Mouse (Mus musculus): ENCODE results near the gene Olfr279. TPM values are rescaled to one million over a fixed set of nuclear protein-coding genes. Genes with fewer than 3 reads are reported as not detected.
"Not testable (repeated sequence)": the region's sequence is repeated elsewhere in the genome, so short reads cannot be mapped to it uniquely, and the experiment has no call there.

Olfr279 gene
- total RNA-seq, 2 experiments from 2014 or later = not detected

DNA sequence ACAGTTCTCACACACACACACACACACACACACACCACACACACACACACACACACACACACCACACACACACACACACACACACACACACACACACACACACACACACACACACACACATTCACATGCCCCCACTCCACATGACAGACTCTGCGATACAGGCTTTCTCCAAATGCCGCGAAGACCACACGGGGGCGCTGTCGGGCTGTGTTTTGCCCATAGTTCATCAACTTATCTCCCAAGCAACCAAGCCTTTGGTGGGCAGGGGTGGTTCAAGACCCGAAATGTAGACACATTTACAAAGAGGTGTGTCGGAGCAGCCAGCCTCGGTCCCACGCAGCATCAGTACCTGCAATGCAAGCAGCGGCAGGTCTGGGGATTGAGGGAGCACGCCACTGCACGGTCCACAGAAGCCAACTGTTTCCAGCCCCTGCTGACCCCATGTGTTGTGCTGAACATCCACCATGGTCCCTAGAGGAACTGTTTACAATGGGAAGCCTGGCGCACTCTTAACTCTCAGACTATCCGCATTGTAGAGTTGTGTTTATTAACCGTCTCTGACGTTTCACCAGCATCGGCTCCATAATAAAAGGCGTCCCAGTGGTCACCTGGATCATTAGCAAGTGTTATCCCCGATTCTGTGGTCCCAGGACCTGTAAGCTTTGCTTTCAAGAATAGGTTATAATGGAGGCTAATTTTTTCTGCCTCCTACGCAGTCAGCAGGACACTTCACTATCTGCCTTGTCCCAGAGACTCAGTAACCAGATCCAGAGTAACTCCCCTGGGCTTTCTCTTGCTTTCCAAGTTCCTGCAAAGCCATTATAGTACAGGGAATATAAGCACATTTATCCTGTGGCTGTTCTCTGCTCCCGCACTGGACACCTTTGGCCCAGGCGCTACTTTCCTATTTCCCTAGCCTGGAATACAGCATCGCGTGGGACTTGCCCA lies 18.5 kb downstream of the Olfr279 start:
- peak; percentile 84 for ATAC-seq (replicated peaks; ENCODE audit: low FRiP score, poor library complexity, severe bottlenecking)

DNA sequence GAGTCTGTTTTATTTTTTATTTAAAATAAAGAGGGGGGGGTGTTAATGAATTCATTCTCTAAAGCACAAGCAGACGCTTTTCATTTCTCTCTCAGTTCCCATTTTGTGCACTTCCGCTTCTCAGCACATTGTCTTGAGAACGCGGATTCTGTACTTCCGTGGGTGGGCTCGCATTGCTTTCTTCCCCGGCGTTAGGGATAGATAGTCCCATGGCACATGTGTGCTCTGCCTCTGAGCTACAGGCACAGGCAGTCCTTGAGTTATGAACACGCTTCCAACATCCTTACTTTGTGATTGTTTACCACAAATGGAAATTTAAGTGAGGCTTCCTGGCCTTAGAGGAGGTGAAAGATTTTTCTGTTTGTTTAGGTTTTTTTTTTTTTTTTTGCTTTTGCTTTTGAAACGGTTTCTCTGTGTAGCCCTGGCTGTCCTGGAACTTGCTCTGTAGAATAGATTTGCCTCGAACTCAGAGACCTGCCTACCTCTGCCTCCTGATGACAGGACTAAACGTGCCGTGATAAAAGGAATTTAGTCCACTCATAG lies 19.3 kb downstream of the Olfr279 start:
- no peak for ATAC-seq (replicated peaks; ENCODE audit: low FRiP score, poor library complexity, severe bottlenecking)

DNA sequence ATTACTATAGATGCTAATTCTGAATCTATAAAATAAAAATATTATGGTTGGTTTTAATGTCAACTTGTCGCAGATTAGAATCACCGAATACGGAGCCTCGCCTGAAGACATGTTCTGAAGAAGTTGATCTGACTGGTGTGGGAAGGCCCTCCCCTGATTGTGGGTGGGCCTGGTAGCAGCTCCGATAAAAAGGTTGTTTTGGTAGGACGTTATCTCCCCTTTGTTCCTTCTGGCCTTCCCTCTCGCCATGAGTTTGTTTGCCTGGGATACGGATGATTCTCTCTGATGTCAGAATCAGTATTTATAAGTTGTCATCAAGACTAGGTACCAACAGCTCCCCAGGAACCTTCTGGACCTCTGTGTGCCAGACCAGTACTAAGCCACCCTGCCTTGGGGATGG lies 20.0 kb downstream of the Olfr279 start:
- ATAC-seq (replicated peaks; ENCODE audit: low FRiP score, poor library complexity, severe bottlenecking) = no peak

DNA sequence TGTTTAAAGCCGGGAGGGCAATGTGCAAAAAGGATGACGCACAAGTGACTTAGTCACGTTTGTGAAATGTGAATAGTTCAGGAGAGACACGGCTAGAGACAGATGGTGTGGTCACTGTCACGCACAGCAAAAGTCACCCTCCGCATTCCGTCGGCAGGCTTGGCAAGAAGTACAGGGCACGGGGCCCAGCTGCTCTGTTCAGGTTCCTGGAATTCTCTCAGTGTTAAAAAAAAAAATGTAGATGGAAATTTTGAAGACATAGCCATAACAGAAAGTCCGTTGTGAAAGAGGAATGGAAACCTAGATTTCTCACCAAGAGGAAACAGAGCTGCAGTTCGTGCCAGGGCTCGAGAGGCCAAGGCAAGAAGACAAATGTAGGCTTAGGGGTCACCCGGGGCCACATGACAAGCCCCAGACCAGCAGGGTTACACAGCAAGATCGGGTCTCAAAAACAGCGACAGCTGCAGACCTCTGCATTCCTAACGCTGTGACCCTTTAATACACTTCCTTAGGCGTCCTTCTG lies 20.7 kb downstream of the Olfr279 start:
- ATAC-seq (replicated peaks; ENCODE audit: low FRiP score, poor library complexity, severe bottlenecking) = no peak

DNA sequence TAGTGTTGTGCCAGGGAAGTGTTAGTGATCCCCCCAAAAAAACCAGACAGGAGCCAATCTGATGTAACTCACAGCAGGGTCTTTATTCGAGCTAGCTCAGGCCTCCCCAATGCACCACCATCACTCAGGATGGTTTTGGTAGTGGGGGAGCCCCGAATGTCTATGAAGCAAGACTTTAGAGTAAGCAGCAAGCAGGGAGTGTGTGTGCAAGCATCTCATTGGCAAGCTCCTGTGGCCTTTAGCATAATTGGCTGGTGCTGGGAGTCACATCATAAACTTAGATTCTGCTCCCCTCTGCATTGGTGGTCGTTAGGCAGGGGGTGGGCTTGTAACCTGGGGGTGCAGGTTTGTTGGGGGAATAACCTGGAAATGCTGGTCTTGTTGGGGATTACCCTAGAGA lies 21.5 kb downstream of the Olfr279 start:
- not testable (repeated sequence) for ATAC-seq (replicated peaks; ENCODE audit: low FRiP score, poor library complexity, severe bottlenecking)

DNA sequence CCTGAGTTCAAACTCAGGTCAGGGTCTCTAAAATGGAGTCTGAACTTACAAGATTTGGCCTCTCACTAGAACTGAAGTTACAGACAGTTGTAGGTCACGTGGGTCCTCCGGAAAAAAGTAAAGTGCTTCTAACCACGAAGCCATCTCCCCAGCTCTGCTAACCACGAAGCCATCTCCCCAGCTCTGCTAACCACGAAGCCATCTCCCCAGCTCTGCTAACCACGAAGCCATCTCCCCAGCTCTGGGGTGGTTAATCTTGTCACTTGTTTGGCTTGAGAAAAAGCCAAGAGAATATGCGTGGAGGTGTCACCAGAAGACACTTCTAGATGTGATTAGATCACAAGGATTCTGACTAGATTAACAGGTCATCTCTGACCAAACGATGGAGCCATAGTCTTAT lies 21.9 kb downstream of the Olfr279 start:
- no peak for ATAC-seq (replicated peaks; ENCODE audit: low FRiP score, poor library complexity, severe bottlenecking)

DNA sequence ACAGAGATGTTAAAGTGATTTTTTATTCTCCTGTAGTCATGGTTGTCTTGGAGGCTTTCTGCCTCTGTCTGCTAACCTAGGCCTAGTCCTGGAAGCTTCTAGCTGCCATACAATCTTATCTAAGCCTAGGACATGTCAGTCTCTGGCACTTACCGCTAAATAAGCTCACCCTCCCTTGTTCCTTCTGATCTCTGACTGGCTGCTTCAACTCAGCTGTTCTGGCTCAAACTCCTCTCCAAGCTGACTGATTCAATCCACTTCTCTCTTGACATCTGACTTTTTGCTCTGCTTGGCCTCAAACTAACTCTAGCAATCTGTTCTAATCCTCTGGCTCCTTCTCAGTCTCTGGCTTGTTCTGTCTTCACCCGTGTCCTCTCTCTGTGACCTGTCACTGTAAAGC lies 22.6 kb downstream of the Olfr279 start:
- not testable (repeated sequence) for ATAC-seq (replicated peaks; ENCODE audit: low FRiP score, poor library complexity, severe bottlenecking)

DNA sequence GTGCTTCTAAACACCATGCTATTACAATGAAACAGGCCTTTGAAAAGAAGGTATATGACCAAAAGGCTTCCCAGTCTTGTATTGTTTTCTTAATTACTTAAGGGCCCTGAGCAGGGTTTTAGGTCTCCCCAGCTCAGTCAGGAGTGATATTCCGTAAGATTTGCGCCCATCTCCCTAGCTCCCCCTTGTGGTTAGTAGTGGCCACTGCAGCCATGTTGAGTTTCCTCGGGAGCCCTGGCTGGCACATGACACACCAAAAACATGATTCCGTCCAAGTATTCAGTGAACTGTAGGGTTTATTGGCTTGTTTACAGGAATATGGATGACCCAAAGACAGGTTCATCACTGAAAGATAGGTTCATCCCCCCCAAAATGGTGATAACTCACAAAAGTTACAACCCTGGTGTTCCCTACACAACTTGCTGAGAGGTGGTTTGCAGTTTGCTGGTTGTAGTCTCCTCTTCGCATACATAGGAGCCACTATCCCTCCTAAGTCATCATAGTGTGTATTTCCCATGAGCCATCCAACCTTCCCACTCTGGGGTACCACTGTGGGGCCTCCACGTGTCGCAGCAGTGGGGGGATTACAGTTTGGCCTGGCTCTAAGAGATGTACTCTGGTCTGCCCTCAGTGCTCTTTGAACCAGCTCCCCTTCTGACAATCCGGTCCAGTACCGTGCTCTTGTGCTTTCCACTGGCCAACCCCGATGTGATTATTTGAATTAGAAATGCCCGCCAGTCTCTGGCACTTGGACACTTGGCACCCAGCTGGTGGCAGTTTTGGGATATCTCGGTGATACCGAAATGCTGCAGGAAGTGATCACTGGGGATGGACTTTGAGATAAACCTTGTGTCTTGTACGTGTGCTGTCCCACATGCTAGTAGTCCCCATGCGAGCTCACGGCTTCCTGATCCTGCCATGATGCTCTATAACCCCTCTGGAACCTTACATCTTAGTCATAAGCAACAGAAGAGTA lies 25.5 kb downstream of the Olfr279 start:
- ATAC-seq (replicated peaks; ENCODE audit: low FRiP score, poor library complexity, severe bottlenecking) = peak; percentile 80

DNA sequence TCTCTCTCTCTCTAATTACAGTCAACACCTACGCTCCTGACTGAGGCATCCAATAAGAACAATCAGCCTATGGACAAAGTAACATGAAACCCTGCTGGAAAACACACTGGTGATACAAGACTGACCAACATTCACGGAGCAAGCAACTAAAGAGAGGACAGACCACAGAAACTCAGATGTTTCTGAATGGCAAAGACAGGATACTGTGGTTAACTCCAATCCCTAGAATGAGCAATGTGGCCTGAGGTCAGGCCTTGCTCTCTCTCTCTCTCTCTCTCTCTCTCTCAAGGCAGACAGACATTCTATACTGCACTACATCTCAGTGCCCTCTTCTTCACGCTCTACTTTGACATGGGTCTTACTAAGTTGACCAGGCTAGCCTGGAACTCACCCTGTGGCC lies 29.0 kb downstream of the Olfr279 start:
- ATAC-seq (replicated peaks; ENCODE audit: low FRiP score, poor library complexity, severe bottlenecking) = no peak

DNA sequence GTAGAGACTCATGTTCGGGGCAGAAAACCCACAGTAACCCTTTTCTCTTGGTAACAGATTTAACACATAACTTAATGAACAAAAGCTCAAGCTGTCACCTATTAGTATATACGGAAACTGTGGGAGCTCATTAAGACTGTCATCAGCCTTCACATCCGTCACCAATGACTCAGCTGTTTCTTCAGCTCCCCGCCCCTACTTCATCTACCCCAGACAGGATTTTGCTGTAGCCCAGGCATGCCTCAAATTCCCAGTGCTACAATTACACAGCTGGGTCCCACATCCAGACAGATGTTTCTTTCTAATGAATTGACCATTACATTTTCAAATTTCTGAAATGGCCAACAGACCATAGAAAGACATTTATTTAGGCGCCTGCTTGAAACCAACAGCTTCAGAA lies 33.9 kb downstream of the Olfr279 start:
- ATAC-seq (replicated peaks; ENCODE audit: low FRiP score, poor library complexity, severe bottlenecking) = peak; percentile 92

DNA sequence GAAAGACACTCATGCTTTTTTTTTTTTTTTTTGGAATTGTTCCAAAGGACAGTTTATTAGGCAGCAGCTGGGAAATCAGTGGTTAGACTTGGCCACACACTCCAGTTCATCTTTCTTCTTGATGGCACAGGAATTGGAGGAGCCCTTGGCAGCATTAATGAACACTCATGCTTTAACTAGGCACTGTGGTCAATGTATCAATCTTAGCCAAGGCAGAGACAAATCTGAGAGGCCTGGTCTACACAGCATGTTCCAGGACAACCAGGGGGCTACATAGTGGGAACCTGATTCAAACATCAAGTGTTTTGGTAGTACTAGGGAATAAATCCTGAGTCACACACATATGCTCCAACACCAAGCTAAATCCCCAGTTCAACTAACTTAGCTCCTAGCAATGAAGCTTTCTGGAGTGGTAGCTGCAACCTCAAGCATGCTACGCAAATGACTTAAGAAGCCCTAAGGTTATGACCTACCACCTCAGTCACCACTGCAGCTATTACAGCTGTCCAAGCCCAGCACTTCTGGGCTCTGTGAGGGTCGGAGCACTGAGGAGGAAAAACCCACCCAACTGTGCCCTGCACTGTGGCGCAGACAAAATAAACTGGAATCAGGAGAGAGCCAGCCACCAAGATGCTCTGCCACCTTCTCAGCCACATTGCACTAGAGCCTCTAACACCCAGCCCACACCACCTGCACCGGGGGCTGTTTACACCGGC lies 35.0 kb downstream of the Olfr279 start:
- no peak for ATAC-seq (replicated peaks; ENCODE audit: low FRiP score, poor library complexity, severe bottlenecking)

DNA sequence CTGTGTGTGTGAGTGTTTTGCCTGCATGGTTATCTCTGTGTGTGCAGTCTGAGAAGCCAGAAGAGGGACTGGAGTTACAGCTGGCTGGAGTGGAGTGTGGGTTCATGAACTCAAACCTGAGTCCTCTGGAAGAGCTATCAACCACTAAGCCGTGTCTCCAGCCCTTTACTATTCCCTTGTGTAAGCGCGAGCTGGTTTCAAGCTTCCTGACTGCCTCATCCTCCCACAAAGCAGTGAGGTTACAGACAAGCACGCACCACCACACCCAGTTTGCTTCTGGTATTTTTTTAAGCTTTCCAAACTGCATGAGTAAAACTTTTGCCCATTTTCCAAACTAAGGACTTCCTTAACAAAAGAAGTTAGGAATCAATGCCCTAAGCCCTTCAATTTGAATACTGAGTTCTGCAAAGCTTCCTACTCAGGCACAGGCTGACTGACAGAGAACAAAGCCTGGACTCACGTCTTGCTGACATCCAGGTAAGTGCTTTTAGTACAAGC lies 35.9 kb downstream of the Olfr279 start:
- ATAC-seq (replicated peaks; ENCODE audit: low FRiP score, poor library complexity, severe bottlenecking) = no peak

DNA sequence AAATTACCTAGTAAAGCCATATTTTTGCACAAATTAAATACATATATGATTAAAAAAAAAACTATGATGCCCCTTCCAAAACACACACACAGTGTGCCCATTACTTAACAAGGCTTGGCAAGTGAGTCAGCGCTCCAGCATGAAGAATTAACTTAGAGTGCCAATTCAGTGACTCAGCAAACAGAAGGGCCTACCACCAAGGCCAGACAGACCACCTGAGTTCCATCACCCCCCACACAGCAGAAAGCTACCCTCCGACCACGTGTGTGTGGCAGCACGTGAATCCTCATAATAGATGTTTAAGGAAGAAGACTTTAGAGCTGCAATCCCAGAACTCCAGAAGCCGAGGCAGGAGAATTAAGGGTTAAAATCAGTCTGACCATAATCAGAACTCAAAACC lies 40.1 kb downstream of the Olfr279 start:
- no peak for ATAC-seq (replicated peaks; ENCODE audit: low FRiP score, poor library complexity, severe bottlenecking)

DNA sequence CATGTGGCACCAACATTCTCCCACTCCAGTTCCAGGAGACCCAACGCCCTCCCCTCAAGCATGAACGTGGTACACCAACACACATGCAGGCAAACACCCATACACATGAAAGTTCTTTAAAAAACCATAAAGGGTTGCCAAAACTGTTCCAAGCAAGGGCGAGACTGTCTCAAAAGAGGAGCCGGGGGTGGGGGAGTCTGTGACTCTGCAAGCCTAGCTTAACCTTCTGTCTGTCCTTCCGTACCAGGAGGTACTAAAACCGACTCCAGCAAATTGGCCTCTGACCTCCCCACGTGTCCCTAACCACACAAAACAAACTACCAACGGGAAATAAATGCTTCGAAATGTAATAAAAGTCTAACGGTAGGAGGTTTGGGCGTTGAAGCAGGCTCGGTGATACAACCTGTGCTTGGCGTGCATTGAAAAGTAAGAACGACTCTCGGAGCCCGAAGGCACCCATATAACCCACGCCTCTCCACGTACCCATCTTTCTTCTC lies 40.9 kb downstream of the Olfr279 start:
- ATAC-seq (replicated peaks; ENCODE audit: low FRiP score, poor library complexity, severe bottlenecking) = no peak

DNA sequence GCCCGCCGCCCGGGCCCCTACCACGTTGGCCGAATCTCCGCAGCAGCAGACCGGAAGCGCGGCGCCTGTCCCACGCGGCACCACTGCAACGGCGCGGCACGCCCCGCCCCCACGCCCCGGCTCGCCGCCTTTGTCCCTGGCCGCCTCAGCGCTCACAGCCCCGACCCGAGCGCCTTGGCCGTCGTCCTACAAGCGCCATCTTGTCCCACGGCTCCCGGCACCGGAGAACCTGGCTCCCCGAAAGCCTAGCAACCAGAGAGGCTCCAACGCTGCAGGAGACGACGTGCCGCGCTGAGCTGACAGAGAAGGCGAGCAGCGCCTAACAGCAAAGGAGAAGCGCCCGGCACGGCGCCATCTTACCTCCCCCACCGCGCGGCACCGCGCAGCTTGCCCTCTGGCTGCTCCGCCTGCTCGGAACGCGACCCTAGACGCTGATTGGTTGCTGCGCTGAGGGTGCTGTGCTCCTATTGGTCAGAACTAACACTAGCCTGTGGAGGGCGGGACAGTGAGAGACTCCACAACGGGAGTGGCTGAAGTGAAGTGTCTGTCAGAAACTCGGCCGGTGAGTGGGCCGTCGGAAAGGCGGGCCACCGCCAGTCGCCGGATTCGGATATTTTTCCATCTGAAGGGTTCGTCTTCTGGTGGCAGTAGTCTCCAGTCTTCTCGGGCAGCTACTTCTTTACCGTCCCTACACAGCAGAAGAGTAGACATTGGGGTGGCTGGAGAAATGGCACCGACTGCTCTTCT lies 41.9 kb downstream of the Olfr279 start, which contains the start of gene Kansl2:
Gene Kansl2 (minus strand): TSS at position 384 of the 747 bp plus-strand sequence.
- ATAC-seq (replicated peaks; ENCODE audit: low FRiP score, poor library complexity, severe bottlenecking) = peak; percentile 97

DNA sequence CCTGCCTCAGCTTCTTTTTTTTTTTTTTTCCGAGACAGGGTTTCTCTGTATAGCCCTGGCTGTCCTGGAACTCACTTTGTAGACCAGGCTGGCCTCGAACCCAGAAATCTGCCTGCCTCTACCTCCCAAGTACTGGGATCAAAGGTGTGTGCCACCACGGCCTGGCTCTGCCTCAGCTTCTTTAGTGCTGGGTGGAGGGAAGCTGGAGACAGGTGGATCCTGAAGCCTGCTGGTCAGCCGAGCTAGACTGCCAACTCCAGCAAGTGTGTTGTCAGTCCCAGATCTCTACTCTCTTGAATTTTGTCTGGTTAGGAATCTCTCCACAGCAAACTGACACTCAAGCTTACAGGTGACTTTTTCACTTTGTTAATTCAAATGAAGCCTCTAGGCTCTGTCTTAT lies 43.7 kb downstream of the Olfr279 start:
- no peak for ATAC-seq (replicated peaks; ENCODE audit: low FRiP score, poor library complexity, severe bottlenecking)

DNA sequence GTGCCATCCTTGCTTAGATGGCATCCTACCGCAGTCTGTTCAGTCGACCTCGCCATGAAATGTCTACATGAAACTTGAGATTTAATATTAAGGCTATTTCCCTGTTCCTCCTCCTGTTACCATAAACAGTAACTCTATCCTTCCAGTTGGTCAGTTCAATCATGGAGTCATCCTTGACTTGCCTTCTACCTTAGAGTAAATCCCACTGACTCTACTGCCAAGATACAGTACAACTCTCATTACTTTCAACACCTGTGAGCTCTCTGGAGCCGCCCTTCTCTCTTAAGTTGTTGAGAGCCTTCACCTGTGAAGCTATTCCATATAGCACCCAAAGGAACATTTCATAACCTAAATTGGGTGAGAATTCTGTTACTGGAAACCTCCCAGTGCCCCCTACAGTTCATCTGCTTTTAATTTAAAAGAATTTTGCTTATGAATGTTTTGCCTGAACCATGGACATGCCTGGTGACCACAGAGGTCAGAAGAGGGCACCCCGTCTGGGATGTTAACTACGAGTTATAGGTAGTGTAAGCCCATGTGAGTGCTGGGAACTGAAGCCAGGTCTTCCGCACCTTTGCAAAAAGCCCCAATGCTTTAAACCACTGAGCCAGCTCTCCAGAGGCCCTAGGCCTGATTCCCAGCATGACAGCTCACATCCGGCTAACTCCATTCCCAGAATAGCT lies 44.8 kb downstream of the Olfr279 start:
- no peak for ATAC-seq (replicated peaks; ENCODE audit: low FRiP score, poor library complexity, severe bottlenecking)

DNA sequence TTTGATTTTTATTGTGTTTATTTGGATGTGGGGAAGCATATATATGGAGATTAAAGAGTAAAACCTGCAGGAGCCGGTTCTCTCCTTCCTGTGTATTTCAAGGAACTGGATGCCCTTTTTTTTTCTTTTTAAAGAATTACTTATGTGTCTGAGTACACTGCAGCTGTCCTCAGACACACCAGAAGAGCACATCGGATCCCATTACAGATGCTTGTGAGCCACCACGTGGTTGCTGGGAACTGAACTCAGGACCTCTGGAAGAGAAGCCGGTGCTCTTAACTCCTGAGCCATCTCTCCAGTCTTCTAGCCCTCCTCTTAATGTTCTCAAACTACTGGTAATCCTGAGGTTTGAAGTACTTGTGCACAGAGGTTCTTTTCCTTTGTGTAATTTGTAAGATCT lies 45.7 kb downstream of the Olfr279 start:
- ATAC-seq (replicated peaks; ENCODE audit: low FRiP score, poor library complexity, severe bottlenecking) = no peak

All from erythroid progenitor cell, adult 5-6 weeks (primary cell).